Mouse (Mus musculus) MN1 (cell line): ENCODE data around the gene Lipc.

Experiments
- DNase-seq: peaks from one replicate; pipeline ENCODE4 v3.0.0-alpha.2; 2016; ENCODE audit warnings: low spot score

Gene Lipc

GRCm38 (mm10) chr9:70957717-70958116 is 5.7 kb upstream of the Lipc start:
- no peak for DNase-seq

GRCm38 (mm10) chr9:70954226-70954625 is 2.2 kb upstream of the Lipc start:
- DNase-seq, result no peak

- DNase-seq, result no peak
Observed at GRCm38 (mm10) chr9:70949336-70949735, 2.7 kb downstream of the Lipc start.

GRCm38 (mm10) chr9:70947312-70947711 is 4.7 kb downstream of the Lipc start:
- no peak for DNase-seq

- DNase-seq, result peak; percentile 49
Observed at GRCm38 (mm10) chr9:70942686-70943333, 9.2 kb downstream of the Lipc start.

GRCm38 (mm10) chr9:70939752-70940501 is 12.1 kb downstream of the Lipc start:
- no peak for DNase-seq

- DNase-seq, result no peak
Observed at GRCm38 (mm10) chr9:70938850-70939249, 13.2 kb downstream of the Lipc start.

- DNase-seq, result no peak
Observed at GRCm38 (mm10) chr9:70938134-70938533, 13.9 kb downstream of the Lipc start.

GRCm38 (mm10) chr9:70934587-70935295 is 17.3 kb downstream of the Lipc start:
- DNase-seq, result no peak

GRCm38 (mm10) chr9:70930641-70931020 is 21.4 kb downstream of the Lipc start:
- no peak for DNase-seq

GRCm38 (mm10) chr9:70929840-70930640 is 22.0 kb downstream of the Lipc start:
- no peak for DNase-seq

GRCm38 (mm10) chr9:70928472-70928871 is 23.6 kb downstream of the Lipc start:
- no peak for DNase-seq

- no peak for DNase-seq
Observed at GRCm38 (mm10) chr9:70927701-70928100, 24.3 kb downstream of the Lipc start.

GRCm38 (mm10) chr9:70926820-70927588 is 25.0 kb downstream of the Lipc start:
- no peak for DNase-seq

GRCm38 (mm10) chr9:70925225-70925624 is 26.8 kb downstream of the Lipc start:
- no peak for DNase-seq

GRCm38 (mm10) chr9:70924763-70925162 is 27.3 kb downstream of the Lipc start:
- no peak for DNase-seq

- peak; percentile 23 for DNase-seq
Observed at GRCm38 (mm10) chr9:70921781-70922565, 30.1 kb downstream of the Lipc start.

- DNase-seq, result no peak
Observed at GRCm38 (mm10) chr9:70921132-70921531, 30.9 kb downstream of the Lipc start.

- no peak for DNase-seq
Observed at GRCm38 (mm10) chr9:70919271-70919670, 32.8 kb downstream of the Lipc start.

GRCm38 (mm10) chr9:70916516-70916915 is 35.5 kb downstream of the Lipc start:
- peak; percentile 49 for DNase-seq

- peak; percentile 26 for DNase-seq
Observed at GRCm38 (mm10) chr9:70915356-70915685, 36.7 kb downstream of the Lipc start.
